Mouse (Mus musculus): ENCODE data around the gene Gm8024. TPM values are rescaled to one million over a fixed set of nuclear protein-coding genes. Genes with fewer than 3 reads are reported as not detected.
"Not testable (repeated sequence)": the region's sequence is repeated elsewhere in the genome, so short reads cannot be mapped to it uniquely, and the experiment has no call there.

The Gm8024 gene
- not detected for total RNA-seq (2022)

- not testable (repeated sequence) for DNase-seq (ENCODE audit: low spot score)
Measured at GRCm38 (mm10) chr14:42524182-42524581, at the start of gene Gm8024. Gene Gm8024 (minus strand): TSS chr14:42524282.

- DNase-seq (ENCODE audit: low spot score), result not testable (repeated sequence)
Measured at GRCm38 (mm10) chr14:42543170-42543701, 19.2 kb upstream of the Gm8024 start.

GRCm38 (mm10) chr14:42542316-42543169 lies 18.5 kb upstream of the Gm8024 start:
- DNase-seq (ENCODE audit: low spot score), result not testable (repeated sequence)

GRCm38 (mm10) chr14:42502249-42502648 lies 21.8 kb downstream of the Gm8024 start, which contains the start of gene Gm8020:
Gene Gm8020 (minus strand): TSS chr14:42502349.
- DNase-seq (ENCODE audit: low spot score), result not testable (repeated sequence)

Other genes starting within 250 kb of the Gm8024 start
- not detected for gene Gm9611, start 226.9 kb downstream of the Gm8024 start, total RNA-seq (2022)
- gene Gm7995, start 214.1 kb downstream of the Gm8024 start, total RNA-seq (2022), result not detected
- gene Gm8005, start 84.6 kb downstream of the Gm8024 start, total RNA-seq (2022), result not detected
- not detected for gene Gm8011, start 60.4 kb downstream of the Gm8024 start, total RNA-seq (2022)
- not detected for gene Gm8020, start 21.9 kb downstream of the Gm8024 start, total RNA-seq (2022)
- not detected for gene Gm17124, start 75.6 kb upstream of the Gm8024 start, total RNA-seq (2022)
- not detected for gene Gm3633, start 117.6 kb upstream of the Gm8024 start, total RNA-seq (2022)
- not detected for gene Gm10378, start 131.7 kb upstream of the Gm8024 start, total RNA-seq (2022)
- gene Gm3015, start 244.5 kb upstream of the Gm8024 start, total RNA-seq (2022), result not detected

All from heart, adult 8-10 months (tissue).